Mouse (Mus musculus) intestine, embryonic 14.5 days (tissue): Measurements from ENCODE around the gene Scgb1b27. TPM values are rescaled to one million over a fixed set of nuclear protein-coding genes. Genes with fewer than 3 reads are reported as not detected.
"Not testable (repeated sequence)": the region's sequence is repeated elsewhere in the genome, so short reads cannot be mapped to it uniquely, and the experiment has no call there.

Experiments
- ATAC-seq: fragments of 200-750 bp; cut with Nextera tagmentation; replicated peaks from 2 replicates; pipeline ENCODE4 v1.8.0; 2017; ENCODE audit warnings: low read depth, moderate number of reproducible peaks, moderate TSS enrichment, moderate library complexity; ENCODE audit not compliant: low FRiP score, low TSS enrichment
- DNase-seq: peaks from one replicate; pipeline ENCODE4 v3.0.0-alpha.2; 2018; ENCODE audit warnings: low spot score
- H3K27ac ChIP-seq: fragments of 300-500 bp; sonication (generic); 2 replicates; pipeline ENCODE4 v1.5.1; 2014; ENCODE audit warnings: low read depth, mild to moderate bottlenecking, control low read depth
- H3K27me3 ChIP-seq: fragments of 300-500 bp; sonication (generic); replicated peaks from 2 replicates; pipeline ENCODE4 v1.6.1; 2014; ENCODE audit warnings: low read length, control low read depth; ENCODE audit not compliant: control insufficient read depth, insufficient read depth
- H3K36me3 ChIP-seq: fragments of 300-500 bp; sonication (generic); 2 replicates; pipeline ENCODE4 v1.6.1; 2014; ENCODE audit warnings: low read length, control low read depth; ENCODE audit not compliant: control insufficient read depth, insufficient read depth
- H3K4me1 ChIP-seq: fragments of 300-500 bp; sonication (generic); replicated peaks from 2 replicates; pipeline ENCODE4 v1.6.1; 2014; ENCODE audit warnings: low read length, control low read depth, mixed read lengths; ENCODE audit not compliant: control insufficient read depth, insufficient read depth
- H3K4me2 ChIP-seq: fragments of 300-500 bp; sonication (generic); 2 replicates; pipeline ENCODE4 v1.6.1; 2014; ENCODE audit warnings: low read length
- H3K4me3 ChIP-seq: fragments of 300-500 bp; sonication (generic); 2 replicates; pipeline ENCODE4 v1.5.1; 2014; ENCODE audit warnings: low read depth, low read length, control low read depth, mixed read lengths
- H3K9ac ChIP-seq: fragments of 300-500 bp; sonication (generic); 2 replicates; pipeline ENCODE4 v1.6.1; 2014; ENCODE audit warnings: mild to moderate bottlenecking, low read length
- H3K9me3 ChIP-seq: fragments of 300-500 bp; sonication (generic); 2 replicates; pipeline ENCODE4 v1.6.1; 2016; ENCODE audit warnings: low read length, control low read depth; ENCODE audit not compliant: control insufficient read depth
- WGBS: fragments of 180-500 bp; shearing (Covaris S2); extraction: QIAGEN DNeasy Blood & Tissue Kit; methylation state at CpG from one replicate; pipeline ENCODE4 v1.1.7; 2014; 5-methylcytosine and 5-hydroxymethylcytosine counted together
- polyA plus RNA-seq: library from polyadenylated mRNA; unstranded; fragments of >200 nt; fragmentation: Nextera tagmentation; extraction: Ambion mirVana; gene quantifications from 2 replicates; pipeline ENCODE4 v1.2.1, GENCODE M21; 2014

Scgb1b27 gene
- polyA plus RNA-seq = not detected in 2 replicates

DNA sequence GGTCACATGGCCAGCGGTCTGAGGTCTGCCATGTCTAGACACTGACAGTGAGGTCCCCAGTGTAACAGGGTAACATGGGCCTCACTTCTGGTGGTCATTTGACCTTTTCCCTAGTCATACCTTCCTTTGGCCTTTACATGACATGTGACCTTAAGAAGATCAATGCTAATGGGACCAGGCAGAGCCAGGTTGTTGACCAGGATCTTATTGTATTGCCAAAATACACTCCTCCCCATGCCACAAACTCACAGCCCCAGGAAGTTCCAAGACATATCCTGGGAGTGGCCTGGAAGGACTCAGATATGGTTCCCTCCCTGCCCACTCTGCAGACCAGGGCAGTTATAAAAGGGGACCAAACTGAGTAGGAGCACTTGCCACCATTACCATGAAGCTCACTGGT, at the start of gene Scgb1b27:
Scgb1b27 (plus strand) TSS at position 301 of the 400 bp plus-strand sequence.
- DNase-seq, H3K4me2 ChIP-seq, H3K36me3 ChIP-seq, H3K27ac ChIP-seq, H3K9me3 ChIP-seq, H3K4me3 ChIP-seq, H3K9ac ChIP-seq, H3K4me1 ChIP-seq, H3K27me3 ChIP-seq, ATAC-seq: not testable (repeated sequence)
- WGBS = 82% methylated on average over 1 of the region's 1 CpGs

DNA sequence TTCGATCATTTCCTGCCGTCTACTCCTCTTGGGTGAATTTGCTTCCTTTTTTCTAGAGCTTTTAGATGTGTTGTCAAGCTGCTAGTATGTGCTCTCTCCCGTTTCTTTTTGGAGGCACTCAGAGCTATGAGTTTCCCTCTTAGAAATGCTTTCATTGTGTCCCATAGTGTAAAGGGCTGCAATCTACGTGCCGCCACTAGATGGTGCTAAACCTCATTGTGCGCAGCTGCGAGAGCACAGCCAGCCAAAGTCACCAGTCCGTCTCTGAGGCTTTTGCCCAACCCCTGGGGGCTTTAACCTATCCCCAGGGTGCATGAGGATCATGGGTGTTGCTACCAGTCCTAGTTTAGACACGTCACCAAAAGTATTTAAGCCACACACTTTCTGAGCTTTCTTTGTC, 39.0 kb upstream of the Scgb1b27 start:
- ATAC-seq, H3K27ac ChIP-seq, H3K4me3 ChIP-seq, H3K9me3 ChIP-seq, H3K27me3 ChIP-seq, H3K9ac ChIP-seq, H3K4me2 ChIP-seq, H3K4me1 ChIP-seq, H3K36me3 ChIP-seq: not testable (repeated sequence)
- WGBS = 27% methylated on average over 8 of the region's 9 CpGs
- peak; percentile 59 for DNase-seq

DNA sequence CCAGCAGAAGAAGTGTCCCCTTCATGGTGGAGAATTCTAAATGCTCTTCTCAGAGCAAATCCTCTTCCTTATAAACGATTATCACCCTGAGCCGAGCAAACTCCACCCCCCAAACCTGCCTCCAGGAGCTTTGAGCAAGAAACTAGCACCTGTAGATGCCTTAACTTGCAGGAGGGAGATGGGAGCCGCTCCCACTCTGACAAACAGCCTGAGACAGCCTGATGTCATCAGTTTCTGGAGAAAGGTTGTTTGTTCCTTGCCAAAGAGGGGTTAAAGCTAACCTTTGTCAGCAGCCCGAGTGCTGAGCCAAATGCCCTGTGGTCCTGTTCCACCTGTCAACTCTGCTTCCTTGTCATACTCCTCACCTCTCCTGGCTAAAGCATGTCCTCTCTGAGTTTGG, 7.4 kb upstream of the Scgb1b27 start, which contains the start of gene Scgb2b27:
Scgb2b27 (minus strand) TSS at position 101 of the 400 bp plus-strand sequence.
- Histone ChIP-seq H3K27ac (no peak within 1 kb of the TSS), H3K9me3 (no peaks in the 10 kb centered on the region; the same call in 1 of the 2 replicates), H3K27me3 (no peaks in the 10 kb centered on the region), H3K9ac (no peak within 1 kb of the TSS), H3K4me1 (no peaks in the 10 kb centered on the region), H3K4me2 (no peak within 1 kb of the TSS), H3K4me3 (no peak within 1 kb of the TSS), H3K36me3 (no peaks in the 10 kb centered on the region)
- ATAC-seq (no peak), DNase-seq (no peak)
- WGBS = 71% methylated on average over 4 of the region's 4 CpGs

DNA sequence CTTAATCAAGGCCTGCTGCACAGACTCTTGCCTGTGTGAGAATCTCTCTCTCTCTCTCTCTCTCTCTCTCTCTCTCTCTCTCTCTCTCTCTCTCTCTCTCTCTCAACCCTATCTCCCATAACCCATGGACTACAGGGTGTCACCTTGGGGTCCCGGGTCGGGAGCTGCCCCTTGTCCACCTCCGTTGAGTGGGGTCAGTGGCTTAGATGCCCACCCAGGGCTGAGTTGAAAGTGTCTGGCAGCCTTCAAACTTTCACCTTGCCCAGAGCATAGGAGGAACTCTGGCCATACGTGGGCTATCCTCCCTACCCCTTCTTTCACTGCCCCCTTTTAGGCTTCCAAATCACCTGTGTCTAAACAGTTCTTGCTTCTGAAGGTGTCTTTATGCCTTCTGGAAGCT, 4.4 kb downstream of the Scgb1b27 start:
- Histone ChIP-seq H3K4me2 (no peak overlapping the region), H3K4me1 (no peaks in the 10 kb centered on the region), H3K9me3 (peaks cover 9% of the 10 kb centered on the region; the same call in 1 of the 2 replicates), H3K36me3 (no peaks in the 10 kb centered on the region), H3K27me3 (no peaks in the 10 kb centered on the region), H3K4me3 (no peak overlapping the region), H3K27ac (no peak overlapping the region), H3K9ac (no peak overlapping the region)
- WGBS = 83% methylated on average over 4 of the region's 4 CpGs
- ATAC-seq (no peak), DNase-seq (no peak)

DNA sequence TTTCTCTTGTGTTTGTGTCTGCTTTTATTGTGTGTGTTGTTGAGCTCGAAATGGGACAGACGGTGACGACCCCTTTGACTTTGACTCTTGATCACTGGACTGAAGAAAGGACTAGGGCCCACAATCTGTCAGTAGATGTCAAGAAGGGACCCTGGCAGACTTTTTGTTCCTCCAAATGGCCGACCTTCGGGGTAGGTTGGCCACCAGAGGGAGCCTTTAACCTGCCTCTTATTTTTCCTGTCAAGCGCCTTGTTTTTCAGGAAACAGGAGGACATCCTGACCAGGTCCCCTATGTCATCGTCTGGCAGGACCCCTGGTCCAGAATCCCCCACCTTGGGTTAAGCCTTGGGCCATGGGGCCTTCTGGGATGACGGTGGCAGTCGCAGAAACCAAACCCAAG, 5.9 kb downstream of the Scgb1b27 start:
- ATAC-seq, H3K4me1 ChIP-seq, H3K4me3 ChIP-seq, H3K4me2 ChIP-seq, DNase-seq, H3K9ac ChIP-seq, H3K9me3 ChIP-seq, H3K27ac ChIP-seq, H3K36me3 ChIP-seq, H3K27me3 ChIP-seq: not testable (repeated sequence)
- 85% methylated on average over 9 of the region's 9 CpGs for WGBS

DNA sequence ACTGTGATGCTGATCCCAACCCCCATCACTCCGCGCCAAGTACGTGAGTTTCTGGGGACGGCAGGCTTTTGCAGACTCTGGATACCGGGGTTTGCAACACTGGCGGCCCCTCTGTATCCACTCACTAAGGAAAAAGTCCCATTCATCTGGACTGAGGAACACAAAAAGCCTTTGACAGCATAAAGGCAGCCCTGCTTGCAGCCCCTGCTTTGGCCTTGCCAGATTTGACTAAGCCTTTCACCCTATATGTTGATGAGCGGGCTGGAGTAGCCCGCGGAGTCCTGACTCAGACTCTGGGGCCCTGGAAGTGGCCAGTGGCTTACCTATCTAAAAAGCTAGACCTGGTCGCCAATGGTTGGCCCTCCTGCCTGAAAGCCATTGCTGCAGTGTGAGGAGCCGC, 8.7 kb downstream of the Scgb1b27 start:
- Histone ChIP-seq H3K4me1 (no peaks in the 10 kb centered on the region), H3K27ac (no peak overlapping the region), H3K36me3 (no peaks in the 10 kb centered on the region), H3K9ac (no peak overlapping the region), H3K4me2 (no peak overlapping the region), H3K9me3 (peaks cover 9% of the 10 kb centered on the region; the same call in 1 of the 2 replicates), H3K27me3 (no peaks in the 10 kb centered on the region), H3K4me3 (no peak overlapping the region)
- WGBS = 93% methylated on average over 11 of the region's 11 CpGs
- ATAC-seq (no peak), DNase-seq (no peak)

DNA sequence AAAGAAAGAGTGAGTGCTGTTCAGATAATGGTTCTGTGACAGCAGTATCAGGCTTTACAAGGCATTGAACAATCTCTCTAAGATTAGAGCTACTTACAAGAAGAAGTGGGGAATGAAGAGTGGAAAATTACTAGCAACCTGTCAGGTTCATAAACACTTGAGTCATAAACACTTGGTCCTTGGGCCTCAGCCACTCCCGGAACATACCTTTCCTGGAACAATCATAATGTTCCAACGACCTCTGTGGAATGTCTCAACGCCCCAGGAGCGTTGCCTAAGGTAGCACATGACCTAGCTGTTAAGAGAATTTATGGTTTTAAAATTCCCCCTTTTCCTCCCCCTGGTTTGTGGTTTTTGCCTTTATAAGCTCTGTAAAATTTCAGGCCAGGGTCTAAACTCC, 13.3 kb downstream of the Scgb1b27 start:
- WGBS = 77% methylated on average over 2 of the region's 4 CpGs

DNA sequence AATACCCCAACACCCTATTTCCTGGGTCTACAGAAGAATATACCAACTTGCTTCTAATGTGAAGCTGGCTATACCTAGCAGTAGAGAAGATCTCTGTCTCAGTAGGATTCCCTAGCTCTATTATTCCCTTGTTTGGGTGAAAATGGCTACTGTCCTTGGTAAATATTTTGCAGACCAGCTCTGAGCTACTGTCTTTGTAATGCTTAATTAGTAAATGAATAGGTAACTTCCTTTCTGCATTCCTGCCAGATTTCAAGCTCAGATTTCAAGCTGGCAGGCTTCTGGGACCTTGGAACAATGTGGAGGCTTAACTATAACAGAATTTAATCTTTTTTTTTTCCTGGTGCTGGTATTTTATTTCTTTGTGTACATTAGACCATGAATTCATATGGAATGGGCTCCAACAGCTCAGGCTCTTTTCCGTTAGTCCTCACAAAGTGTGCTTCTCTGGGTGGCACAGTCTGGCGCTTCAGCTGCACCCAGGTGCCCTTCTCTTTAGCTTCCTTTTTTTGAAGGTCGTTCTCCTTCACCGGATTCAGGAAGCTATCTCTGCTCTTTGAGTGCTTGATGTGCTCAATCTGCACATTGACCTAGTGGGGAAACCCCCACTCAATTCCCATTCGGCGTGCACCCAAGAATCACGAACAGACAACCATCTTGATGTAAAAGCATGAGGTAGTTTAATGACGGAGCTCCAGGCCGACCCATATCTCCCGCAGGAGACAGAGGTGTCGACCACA, 15.0 kb downstream of the Scgb1b27 start:
- H3K27ac ChIP-seq, H3K9ac ChIP-seq, H3K4me2 ChIP-seq, DNase-seq, H3K36me3 ChIP-seq, ATAC-seq, H3K4me1 ChIP-seq, H3K27me3 ChIP-seq, H3K9me3 ChIP-seq, H3K4me3 ChIP-seq: not testable (repeated sequence)
- 92% methylated on average over 11 of the region's 11 CpGs for WGBS

More for the DNA sequence above, 13.3 kb downstream of the Scgb1b27 start:
- not testable (repeated sequence) for H3K27me3 ChIP-seq, H3K9me3 ChIP-seq, H3K4me1 ChIP-seq, H3K36me3 ChIP-seq, H3K9ac ChIP-seq, ATAC-seq, DNase-seq, H3K4me3 ChIP-seq, H3K4me2 ChIP-seq, H3K27ac ChIP-seq

DNA sequence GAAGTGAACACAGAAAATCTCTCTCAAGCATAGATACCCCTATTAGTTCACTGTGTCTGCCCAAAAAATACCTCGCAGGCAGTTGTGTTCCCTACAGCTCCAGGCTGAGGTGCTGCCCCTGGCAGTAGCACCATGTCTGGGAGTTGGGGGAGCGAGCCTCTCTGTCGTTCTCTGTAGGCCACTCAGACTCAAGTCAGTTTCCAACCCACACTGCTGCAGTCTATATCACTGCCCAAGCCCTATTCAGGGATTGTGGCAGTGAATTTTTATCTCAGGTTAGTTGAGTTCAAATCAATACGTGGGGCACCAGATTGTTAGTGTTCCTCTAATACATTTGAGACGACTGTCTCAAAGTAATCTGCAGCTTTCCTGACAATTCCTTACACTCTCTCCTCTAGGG, 46.8 kb downstream of the Scgb1b27 start:
- not testable (repeated sequence) for H3K4me3 ChIP-seq, H3K4me2 ChIP-seq, H3K27me3 ChIP-seq, H3K4me1 ChIP-seq, H3K9ac ChIP-seq, ATAC-seq, H3K9me3 ChIP-seq, DNase-seq, H3K27ac ChIP-seq, H3K36me3 ChIP-seq
- WGBS = 71% methylated on average over 5 of the region's 5 CpGs
